Mouse (Mus musculus): ENCODE data around the gene Cd247.

GRCm38 (mm10) chr1:165816391-165816790 lies 27.9 kb downstream of the Cd247 start:
- TF ChIP-seq CTCF (IDR thresholded peaks at IDR 0.05; ENCODE audit: control insufficient read depth, insufficient read depth, insufficient read length) (no peak), MYOD1 (IDR thresholded peaks at IDR 0.05; ENCODE audit: control insufficient read depth, insufficient read length, low read depth) (no peak), CEBPB (IDR thresholded peaks at IDR 0.05; ENCODE audit: low read depth) (no peak), USF1 (IDR thresholded peaks at IDR 0.05; ENCODE audit: low read depth) (no peak), MAX (IDR thresholded peaks at IDR 0.05) (no peak), FOSL1 (IDR thresholded peaks at IDR 0.05; ENCODE audit: insufficient read depth, low read length, poor library complexity, severe bottlenecking) (no peak)
